Mouse (Mus musculus) midbrain, embryonic 16.5 days (tissue): ENCODE measurements around the gene Map2k2. TPM values are rescaled to one million over a fixed set of nuclear protein-coding genes. Genes with fewer than 3 reads are reported as not detected.
"Not testable (repeated sequence)": the region's sequence is repeated elsewhere in the genome, so short reads cannot be mapped to it uniquely, and the experiment has no call there.

Experiments
- ATAC-seq: fragments of 200-750 bp; cut with Nextera tagmentation; 2 replicates; pipeline ENCODE4 v1.8.0; 2017; ENCODE audit warnings: moderate TSS enrichment
- H3K27ac ChIP-seq: fragments of 300-500 bp; sonication (generic); 2 replicates; pipeline ENCODE4 v1.5.1; 2014; ENCODE audit warnings: mild to moderate bottlenecking, low read length, mixed read lengths
- H3K27me3 ChIP-seq: fragments of 300-500 bp; sonication (generic); 2 replicates; pipeline ENCODE4 v1.6.1; 2014; ENCODE audit warnings: low read depth, low read length, mixed read lengths; ENCODE audit not compliant: control insufficient read depth, insufficient read depth
- H3K36me3 ChIP-seq: fragments of 300-500 bp; sonication (generic); 2 replicates; pipeline ENCODE4 v1.6.1; 2014; ENCODE audit warnings: mild to moderate bottlenecking, low read length, moderate library complexity, mixed read lengths; ENCODE audit not compliant: control insufficient read depth, insufficient read depth
- H3K4me1 ChIP-seq: fragments of 300-500 bp; sonication (generic); 2 replicates; pipeline ENCODE4 v1.6.1; 2014; ENCODE audit warnings: mild to moderate bottlenecking, low read length, mixed read lengths; ENCODE audit not compliant: control insufficient read depth, insufficient read depth
- H3K4me2 ChIP-seq: fragments of 300-500 bp; sonication (generic); 2 replicates; pipeline ENCODE4 v1.6.1; 2014; ENCODE audit warnings: mild to moderate bottlenecking, low read length, mixed read lengths
- H3K4me3 ChIP-seq: fragments of 300-500 bp; sonication (generic); 2 replicates; pipeline ENCODE4 v1.5.1; 2014; ENCODE audit warnings: low read depth, mild to moderate bottlenecking, low read length, moderate library complexity, mixed read lengths
- H3K9ac ChIP-seq: fragments of 300-500 bp; sonication (generic); 2 replicates; pipeline ENCODE4 v1.6.1; 2014; ENCODE audit warnings: low read depth, low read length, mixed read lengths
- H3K9me3 ChIP-seq: fragments of 300-500 bp; sonication (generic); replicated peaks from 2 replicates; pipeline ENCODE4 v1.6.1; 2014; ENCODE audit warnings: mild to moderate bottlenecking, low read length, mixed read lengths; ENCODE audit not compliant: control insufficient read depth, poor library complexity, severe bottlenecking
- WGBS: fragments of 180-500 bp; shearing (Covaris S2); extraction: QIAGEN DNeasy Blood & Tissue Kit; methylation state at CpG from one replicate; pipeline ENCODE4 v1.1.7; 2014; 5-methylcytosine and 5-hydroxymethylcytosine counted together
- polyA plus RNA-seq: library from polyadenylated mRNA; unstranded; fragments of >200 nt; fragmentation: Nextera tagmentation; extraction: Ambion mirVana; gene quantifications from 2 replicates; pipeline ENCODE4 v1.2.1, GENCODE M21; 2015

Map2k2 gene
- polyA plus RNA-seq, 1 experiment from 2014 or later = 227 TPM

DNA sequence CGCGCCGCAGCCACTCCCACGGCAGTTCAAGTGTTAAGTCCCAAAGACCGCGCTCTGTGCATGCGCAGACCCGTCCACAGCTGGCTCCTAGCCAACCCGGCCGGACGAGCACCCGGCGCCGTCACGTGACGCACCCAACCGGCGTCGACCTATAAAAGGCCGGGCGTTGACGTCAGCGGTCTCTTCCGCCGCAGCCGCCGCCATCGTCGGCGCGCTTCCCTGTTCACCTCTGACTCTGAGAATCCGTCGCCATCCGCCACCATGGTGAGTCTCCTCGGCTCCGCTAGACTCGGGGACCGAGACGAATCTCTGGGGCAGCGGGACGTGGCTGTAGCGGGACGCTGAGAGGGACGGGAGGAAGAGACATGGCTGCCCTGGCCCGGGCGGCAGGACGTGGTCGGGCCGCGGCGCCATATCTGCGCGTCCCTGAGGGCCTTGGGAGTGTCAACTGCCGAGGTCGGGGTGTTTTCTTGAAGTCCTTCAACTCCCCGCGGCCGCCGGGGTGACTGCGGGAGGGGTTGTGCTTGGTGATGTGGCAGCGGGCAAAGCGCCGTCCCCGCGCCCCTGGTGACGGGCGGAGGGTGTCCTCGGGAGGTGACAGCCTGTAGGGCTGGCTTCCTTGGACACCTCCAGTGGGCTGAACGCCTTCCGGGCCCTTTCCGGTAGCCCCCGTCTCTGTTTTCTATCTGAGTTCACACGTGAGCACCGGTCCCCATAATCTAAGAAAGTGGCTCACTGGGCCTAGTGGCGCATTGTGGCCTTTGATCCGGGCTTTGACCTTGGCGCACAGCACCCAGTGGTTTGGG, 71.0 kb downstream of the Map2k2 start, which contains the start of gene Eef2:
Eef2 (plus strand) TSS at position 166 of the 806 bp plus-strand sequence.
- peak within 1 kb of the TSS; percentile 94 for H3K4me3 ChIP-seq
- H3K9me3 ChIP-seq = no peaks in the 10 kb centered on the region
- H3K27ac ChIP-seq = peak within 1 kb of the TSS; percentile 94
- peaks cover 41% of the 10 kb centered on the region for H3K36me3 ChIP-seq
- H3K9ac ChIP-seq = peak within 1 kb of the TSS; percentile 97
- peak; percentile 70 for ATAC-seq
- peaks cover 37% of the 10 kb centered on the region for H3K4me1 ChIP-seq
- WGBS = under 1% methylated on average over 77 of the region's 77 CpGs
- peak within 1 kb of the TSS; percentile 78 for H3K4me2 ChIP-seq
- H3K27me3 ChIP-seq = no peaks in the 10 kb centered on the region

DNA sequence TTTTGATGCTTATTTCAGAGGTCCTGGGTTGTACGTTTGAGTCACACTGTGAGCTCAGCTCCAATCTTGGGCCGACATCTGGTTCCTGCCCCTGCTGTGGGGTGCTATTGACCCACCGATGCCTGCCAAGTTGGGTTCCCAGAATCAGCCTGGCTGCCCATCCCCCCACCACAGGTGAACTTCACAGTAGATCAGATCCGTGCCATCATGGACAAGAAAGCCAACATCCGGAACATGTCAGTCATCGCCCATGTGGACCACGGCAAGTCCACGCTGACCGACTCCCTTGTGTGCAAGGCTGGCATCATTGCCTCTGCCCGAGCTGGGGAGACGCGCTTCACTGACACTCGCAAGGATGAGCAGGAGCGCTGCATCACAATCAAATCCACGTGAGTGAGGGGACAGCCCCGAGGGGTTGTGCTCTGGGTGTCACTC, 71.8 kb downstream of the Map2k2 start:
- WGBS = 13% methylated on average over 16 of the region's 16 CpGs
- Histone ChIP-seq H3K9ac (peak overlapping the region; percentile 97), H3K36me3 (peaks cover 45% of the 10 kb centered on the region), H3K27me3 (no peaks in the 10 kb centered on the region), H3K27ac (peak overlapping the region; percentile 94), H3K4me1 (peaks cover 39% of the 10 kb centered on the region), H3K4me3 (peak overlapping the region; percentile 94), H3K9me3 (no peaks in the 10 kb centered on the region), H3K4me2 (peak overlapping the region; percentile 78)
- ATAC-seq = no peak

DNA sequence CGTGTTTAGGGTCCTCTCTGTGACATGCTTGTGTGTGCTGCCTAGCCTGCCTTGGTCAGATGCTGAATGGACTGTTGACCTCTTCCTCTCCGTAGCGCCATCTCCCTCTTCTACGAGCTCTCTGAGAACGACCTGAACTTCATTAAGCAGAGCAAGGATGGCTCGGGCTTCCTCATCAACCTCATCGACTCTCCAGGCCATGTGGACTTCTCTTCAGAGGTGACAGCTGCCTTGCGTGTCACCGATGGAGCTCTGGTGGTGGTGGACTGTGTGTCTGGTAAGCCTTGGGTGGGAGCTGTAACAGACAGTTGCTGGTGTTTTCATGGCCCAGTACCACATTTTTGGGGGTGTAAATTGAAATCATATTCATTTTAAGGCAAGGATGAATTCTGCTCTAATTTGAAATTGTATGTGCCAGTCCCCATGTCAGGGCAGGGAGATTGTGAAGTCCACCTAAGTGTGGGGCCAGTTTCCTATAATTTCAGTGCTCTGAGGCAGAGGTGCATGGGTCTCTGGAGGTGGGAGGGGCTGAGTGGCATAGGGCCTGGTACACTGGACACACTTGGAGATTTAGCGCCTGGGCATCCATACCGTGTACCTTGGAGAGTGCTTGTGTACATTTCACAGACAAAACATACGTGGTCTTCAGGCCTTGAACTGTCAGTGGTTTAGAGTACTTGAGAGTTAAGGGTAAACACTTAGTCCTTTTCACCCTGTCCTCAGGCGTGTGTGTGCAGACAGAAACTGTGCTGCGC, 72.4 kb downstream of the Map2k2 start:
- WGBS = 72% methylated on average over 14 of the region's 14 CpGs

DNA sequence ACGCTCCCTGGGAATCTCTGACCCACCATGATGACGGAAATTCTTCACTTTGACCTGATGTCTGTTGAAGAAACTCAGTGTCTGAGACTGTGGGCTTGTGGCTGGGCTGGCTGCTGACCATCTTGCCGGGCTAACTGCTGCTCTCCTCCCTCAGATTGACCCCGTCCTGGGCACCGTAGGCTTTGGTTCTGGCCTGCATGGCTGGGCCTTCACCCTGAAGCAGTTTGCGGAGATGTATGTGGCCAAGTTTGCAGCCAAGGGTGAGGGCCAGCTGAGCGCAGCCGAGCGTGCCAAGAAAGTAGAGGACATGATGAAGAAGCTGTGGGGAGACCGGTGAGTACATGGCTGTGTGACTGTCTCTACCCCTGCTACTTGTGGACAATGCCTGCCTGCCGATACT, 73.2 kb downstream of the Map2k2 start:
- Histone ChIP-seq H3K9me3 (no peaks in the 10 kb centered on the region), H3K4me1 (peaks cover 39% of the 10 kb centered on the region), H3K27ac (no peak overlapping the region), H3K36me3 (peaks cover 45% of the 10 kb centered on the region), H3K9ac (no peak overlapping the region), H3K4me3 (no peak overlapping the region), H3K4me2 (no peak overlapping the region), H3K27me3 (no peaks in the 10 kb centered on the region)
- WGBS = 90% methylated on average over 11 of the region's 11 CpGs
- no peak for ATAC-seq

More for the DNA sequence above, 72.4 kb downstream of the Map2k2 start:
- no peak for ATAC-seq
- Histone ChIP-seq H3K9ac (peak overlapping the region; percentile 97), H3K27ac (no peak overlapping the region), H3K36me3 (peaks cover 45% of the 10 kb centered on the region), H3K4me1 (peaks cover 39% of the 10 kb centered on the region), H3K9me3 (no peaks in the 10 kb centered on the region), H3K4me3 (peak overlapping the region; percentile 94), H3K4me2 (peak overlapping the region; percentile 78), H3K27me3 (no peaks in the 10 kb centered on the region)

DNA sequence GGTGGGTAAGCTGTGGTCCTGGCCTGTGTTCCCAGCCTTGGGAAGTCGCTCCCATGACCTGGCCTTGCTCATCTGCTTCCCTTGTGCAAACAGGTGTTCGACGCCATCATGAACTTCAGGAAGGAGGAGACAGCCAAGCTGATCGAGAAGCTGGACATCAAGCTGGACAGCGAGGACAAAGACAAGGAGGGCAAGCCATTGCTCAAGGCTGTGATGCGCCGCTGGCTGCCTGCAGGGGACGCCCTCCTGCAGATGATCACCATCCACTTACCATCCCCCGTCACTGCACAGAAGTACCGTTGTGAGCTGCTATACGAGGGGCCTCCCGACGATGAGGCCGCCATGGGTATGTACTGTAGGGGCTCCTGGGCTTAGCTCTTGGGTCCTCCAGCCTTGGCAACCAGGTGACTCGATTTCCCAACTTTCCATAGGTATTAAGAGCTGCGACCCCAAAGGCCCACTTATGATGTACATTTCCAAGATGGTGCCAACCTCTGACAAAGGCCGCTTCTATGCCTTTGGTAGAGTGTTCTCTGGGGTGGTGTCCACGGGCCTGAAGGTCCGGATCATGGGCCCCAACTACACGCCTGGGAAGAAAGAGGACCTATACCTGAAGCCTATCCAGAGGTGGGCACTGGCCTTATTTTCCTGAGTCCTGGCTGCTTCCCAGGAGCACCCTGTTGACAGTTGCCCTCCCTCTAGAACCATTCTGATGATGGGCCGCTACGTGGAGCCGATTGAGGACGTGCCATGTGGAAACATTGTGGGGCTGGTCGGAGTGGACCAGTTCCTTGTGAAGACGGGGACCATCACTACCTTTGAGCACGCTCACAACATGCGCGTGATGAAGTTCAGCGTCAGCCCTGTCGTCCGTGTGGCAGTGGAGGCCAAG, 74.0 kb downstream of the Map2k2 start:
- Histone ChIP-seq H3K9ac (no peak overlapping the region), H3K27ac (no peak overlapping the region), H3K36me3 (peaks cover 47% of the 10 kb centered on the region)

DNA sequence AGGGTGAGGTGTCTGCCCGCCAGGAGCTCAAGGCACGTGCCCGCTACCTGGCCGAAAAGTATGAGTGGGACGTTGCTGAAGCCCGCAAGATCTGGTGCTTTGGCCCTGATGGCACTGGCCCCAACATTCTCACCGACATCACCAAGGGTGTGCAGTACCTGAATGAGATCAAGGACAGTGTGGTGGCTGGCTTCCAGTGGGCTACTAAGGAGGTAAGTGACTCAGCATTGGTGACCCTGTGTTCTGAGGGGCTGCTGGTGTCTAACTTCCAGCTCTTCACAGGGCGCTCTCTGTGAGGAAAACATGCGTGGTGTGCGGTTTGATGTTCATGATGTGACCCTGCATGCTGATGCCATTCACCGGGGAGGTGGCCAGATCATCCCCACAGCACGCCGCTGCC, 75.2 kb downstream of the Map2k2 start:
- Histone ChIP-seq H3K27me3 (no peaks in the 10 kb centered on the region), H3K36me3 (peaks cover 47% of the 10 kb centered on the region), H3K4me3 (no peak overlapping the region), H3K9ac (no peak overlapping the region), H3K4me1 (peaks cover 25% of the 10 kb centered on the region), H3K27ac (no peak overlapping the region), H3K9me3 (no peaks in the 10 kb centered on the region), H3K4me2 (no peak overlapping the region)
- 98% methylated on average over 13 of the region's 13 CpGs for WGBS
- ATAC-seq = no peak

More for the DNA sequence above, 74.0 kb downstream of the Map2k2 start:
- Histone ChIP-seq H3K27me3 (no peaks in the 10 kb centered on the region), H3K9me3 (no peaks in the 10 kb centered on the region), H3K4me3 (no peak overlapping the region), H3K4me2 (no peak overlapping the region), H3K4me1 (peaks cover 31% of the 10 kb centered on the region)
- WGBS = 90% methylated on average over 32 of the region's 32 CpGs
- no peak for ATAC-seq

DNA sequence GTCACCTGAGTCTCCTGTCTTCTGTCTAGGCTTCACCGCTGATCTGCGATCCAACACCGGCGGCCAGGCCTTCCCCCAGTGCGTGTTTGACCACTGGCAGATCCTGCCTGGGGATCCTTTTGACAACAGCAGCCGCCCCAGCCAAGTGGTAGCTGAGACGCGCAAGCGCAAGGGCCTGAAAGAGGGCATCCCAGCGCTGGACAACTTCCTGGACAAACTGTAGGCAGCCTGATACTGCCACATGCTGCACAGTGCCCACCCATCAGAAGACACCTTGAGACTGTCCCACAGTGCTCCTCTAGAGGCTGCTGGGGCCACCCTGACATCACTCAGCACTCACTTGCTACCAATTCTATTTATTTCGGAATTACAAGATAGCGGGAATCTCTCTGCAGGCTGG, 76.1 kb downstream of the Map2k2 start:
- H3K27me3 ChIP-seq, ATAC-seq, H3K4me2 ChIP-seq, H3K4me3 ChIP-seq, H3K9ac ChIP-seq, H3K27ac ChIP-seq, H3K9me3 ChIP-seq: not testable (repeated sequence)
- WGBS = 87% methylated on average over 12 of the region's 12 CpGs
- Histone ChIP-seq H3K36me3 (peaks cover 47% of the 10 kb centered on the region), H3K4me1 (peaks cover 23% of the 10 kb centered on the region)
